Mouse (Mus musculus) hindbrain, embryonic 14.5 days (tissue): ENCODE measurements at regions not wholly inside any gene's neighbourhood (a gene's known extent, or its start where the extent isn't known, plus 50 kb on each side); places are given as distances from the start of the nearest gene placed in this dataset.

Experiments used
- ATAC-seq: fragments of 200-750 bp; cut with Nextera tagmentation; 2 replicates; pipeline ENCODE4 v1.8.0; 2017; ENCODE audit warnings: moderate number of reproducible peaks, mild to moderate bottlenecking, moderate TSS enrichment, moderate library complexity; ENCODE audit not compliant: low FRiP score
- DNase-seq: peaks from one replicate; pipeline ENCODE4 v3.0.0-alpha.2; 2015; ENCODE audit warnings: low spot score
- H3K27ac ChIP-seq: fragments of 300-500 bp; sonication (generic); 2 replicates; pipeline ENCODE4 v1.5.1; 2014; ENCODE audit warnings: mild to moderate bottlenecking, moderate library complexity
- H3K27me3 ChIP-seq: fragments of 300-500 bp; sonication (generic); 2 replicates; pipeline ENCODE4 v1.6.1; 2014; ENCODE audit warnings: mild to moderate bottlenecking, low read length, mixed read lengths; ENCODE audit not compliant: control insufficient read depth, insufficient read depth
- H3K36me3 ChIP-seq: fragments of 300-500 bp; sonication (generic); replicated peaks from 2 replicates; pipeline ENCODE4 v1.6.1; 2014; ENCODE audit not compliant: control insufficient read depth, insufficient read depth
- H3K4me1 ChIP-seq: fragments of 300-500 bp; sonication (generic); replicated peaks from 2 replicates; pipeline ENCODE4 v1.6.1; 2014; ENCODE audit warnings: antibody characterized with exemption, low read length, mixed read lengths; ENCODE audit not compliant: control insufficient read depth, insufficient read depth
- H3K4me2 ChIP-seq: fragments of 300-500 bp; sonication (generic); replicated peaks from 2 replicates; pipeline ENCODE4 v1.6.1; 2014; ENCODE audit warnings: mild to moderate bottlenecking, moderate library complexity
- H3K4me3 ChIP-seq: fragments of 300-500 bp; sonication (generic); replicated peaks from 2 replicates; pipeline ENCODE4 v1.5.1; 2014; ENCODE audit warnings: mild to moderate bottlenecking, low read length
- H3K9ac ChIP-seq: fragments of 300-500 bp; sonication (generic); 2 replicates; pipeline ENCODE4 v1.6.1; 2014
- H3K9me3 ChIP-seq: fragments of 300-500 bp; sonication (generic); 2 replicates; pipeline ENCODE4 v1.6.1; 2016; ENCODE audit warnings: low read length; ENCODE audit not compliant: control insufficient read depth
- WGBS: fragments of 180-500 bp; shearing (Covaris S2); extraction: QIAGEN DNeasy Blood & Tissue Kit; methylation state at CpG from one replicate; pipeline ENCODE4 v1.1.7; 2014; 5-methylcytosine and 5-hydroxymethylcytosine counted together

GRCm38 (mm10) chr15:27381565-27381964 lies 84.9 kb upstream of the Ank start:
- no peaks in the 10 kb centered on the region for H3K36me3 ChIP-seq

GRCm38 (mm10) chr15:27390567-27390966 lies 75.9 kb upstream of the Ank start:
- Histone ChIP-seq H3K4me3 (no peak overlapping the region), H3K9ac (no peak overlapping the region), H3K27me3 (no peaks in the 10 kb centered on the region), H3K9me3 (no peaks in the 10 kb centered on the region), H3K36me3 (no peaks in the 10 kb centered on the region), H3K4me2 (no peak overlapping the region), H3K4me1 (no peaks in the 10 kb centered on the region), H3K27ac (no peak overlapping the region)
- 97% methylated on average over 2 of the region's 2 CpGs for WGBS
- ATAC-seq (no peak), DNase-seq (peak; percentile 10)

More at GRCm38 (mm10) chr15:27381565-27381964, 84.9 kb upstream of the Ank start:
- H3K4me1 ChIP-seq, result no peaks in the 10 kb centered on the region
- H3K9ac ChIP-seq, result no peak overlapping the region
- no peak overlapping the region for H3K4me2 ChIP-seq
- H3K27me3 ChIP-seq, result no peaks in the 10 kb centered on the region
- no peak overlapping the region for H3K4me3 ChIP-seq
- H3K9me3 ChIP-seq, result no peaks in the 10 kb centered on the region
- no peak for ATAC-seq
- no peak overlapping the region for H3K27ac ChIP-seq
- 83% methylated on average over 2 of the region's 2 CpGs for WGBS
- DNase-seq, result no peak

GRCm38 (mm10) chr15:27405721-27406161 lies 60.7 kb upstream of the Ank start:
- H3K27me3 ChIP-seq, result no peaks in the 10 kb centered on the region
- DNase-seq (no peak), ATAC-seq (no peak)
- no peaks in the 10 kb centered on the region for H3K4me1 ChIP-seq
- WGBS, result 82% methylated on average over 20 of the region's 20 CpGs
- H3K4me3 ChIP-seq, result no peak overlapping the region
- no peak overlapping the region for H3K9ac ChIP-seq
- H3K36me3 ChIP-seq, result no peaks in the 10 kb centered on the region
- H3K9me3 ChIP-seq, result no peaks in the 10 kb centered on the region
- H3K27ac ChIP-seq, result no peak overlapping the region
- H3K4me2 ChIP-seq, result no peak overlapping the region

GRCm38 (mm10) chr15:27409856-27410255 lies 56.6 kb upstream of the Ank start:
- no peaks in the 10 kb centered on the region for H3K4me1 ChIP-seq
- DNase-seq (no peak), ATAC-seq (no peak)
- WGBS, result 89% methylated on average over 8 of the region's 8 CpGs
- no peaks in the 10 kb centered on the region for H3K36me3 ChIP-seq
- H3K9me3 ChIP-seq, result no peaks in the 10 kb centered on the region
- no peak overlapping the region for H3K4me2 ChIP-seq
- no peak overlapping the region for H3K27ac ChIP-seq
- H3K9ac ChIP-seq, result no peak overlapping the region
- H3K4me3 ChIP-seq, result no peak overlapping the region
- H3K27me3 ChIP-seq, result no peaks in the 10 kb centered on the region

- no peaks in the 10 kb centered on the region for H3K4me1 ChIP-seq
- H3K27me3 ChIP-seq, result no peaks in the 10 kb centered on the region
- H3K4me2 ChIP-seq, result no peak overlapping the region
- H3K4me3 ChIP-seq, result no peak overlapping the region
- DNase-seq (no peak), ATAC-seq (no peak)
- no peaks in the 10 kb centered on the region for H3K9me3 ChIP-seq
- no peak overlapping the region for H3K27ac ChIP-seq
- H3K9ac ChIP-seq, result no peak overlapping the region
- H3K36me3 ChIP-seq, result no peaks in the 10 kb centered on the region
- WGBS, result 91% methylated on average over 2 of the region's 2 CpGs
Measured at GRCm38 (mm10) chr15:27412304-27412703, 54.2 kb upstream of the Ank start.

GRCm38 (mm10) chr15:27412761-27413160 lies 53.7 kb upstream of the Ank start:
- H3K4me3 ChIP-seq, result no peak overlapping the region
- WGBS, result 78% methylated on average over 1 of the region's 1 CpGs
- no peak for DNase-seq
- no peak overlapping the region for H3K27ac ChIP-seq
- ATAC-seq, result no peak
- no peaks in the 10 kb centered on the region for H3K4me1 ChIP-seq
- H3K9me3 ChIP-seq, result no peaks in the 10 kb centered on the region
- H3K36me3 ChIP-seq, result no peaks in the 10 kb centered on the region
- H3K27me3 ChIP-seq, result no peaks in the 10 kb centered on the region
- no peak overlapping the region for H3K9ac ChIP-seq
- no peak overlapping the region for H3K4me2 ChIP-seq

- Histone ChIP-seq H3K4me3 (no peak overlapping the region), H3K36me3 (no peaks in the 10 kb centered on the region), H3K4me2 (no peak overlapping the region), H3K27ac (no peak overlapping the region), H3K4me1 (no peaks in the 10 kb centered on the region), H3K9ac (no peak overlapping the region), H3K27me3 (no peaks in the 10 kb centered on the region), H3K9me3 (no peaks in the 10 kb centered on the region)
- ATAC-seq (no peak), DNase-seq (no peak)
- WGBS, result 92% methylated on average over 7 of the region's 7 CpGs
Measured at GRCm38 (mm10) chr15:27413486-27413885, 53.0 kb upstream of the Ank start.

GRCm38 (mm10) chr15:27414819-27415218 lies 51.7 kb upstream of the Ank start:
- Histone ChIP-seq H3K4me3 (no peak overlapping the region), H3K4me1 (no peaks in the 10 kb centered on the region), H3K36me3 (no peaks in the 10 kb centered on the region), H3K27me3 (no peaks in the 10 kb centered on the region), H3K9ac (no peak overlapping the region), H3K27ac (no peak overlapping the region), H3K9me3 (no peaks in the 10 kb centered on the region), H3K4me2 (no peak overlapping the region)
- 78% methylated on average over 7 of the region's 7 CpGs for WGBS
- ATAC-seq (no peak), DNase-seq (no peak)
